Mouse (Mus musculus): ENCODE data around the gene Olfr1105. TPM values are rescaled to one million over a fixed set of nuclear protein-coding genes. Genes with fewer than 3 reads are reported as not detected.

The Olfr1105 gene
- polyA plus RNA-seq (2012; rRNA removed): not detected in 2 replicates
- not detected in 2 replicates for polyA plus RNA-seq (2014; fragmentation: Nextera tagmentation; extraction: Ambion mirVana)

- Histone ChIP-seq H3K4me2 (ENCODE audit: low read depth) (no peak within 1 kb of the TSS), H3K9me3 (ENCODE audit: control insufficient read depth, low read length) (no peaks in the 10 kb centered on the region), H3K4me3 (ENCODE audit: insufficient read depth in 1 of 2, low read depth in 2 of 2, low read length in 2 of 2) (no peak within 1 kb of the TSS), H3K9ac (replicated peaks) (no peak within 1 kb of the TSS), H3K27ac (no peak within 1 kb of the TSS), H3K36me3 (replicated peaks; ENCODE audit: control insufficient read depth, insufficient read depth, low read depth) (no peaks in the 10 kb centered on the region), H3K4me1 (replicated peaks; ENCODE audit: control insufficient read depth in 2 of 2, insufficient read depth in 2 of 2, low read length in 1 of 2) (no peaks in the 10 kb centered on the region), H3K27me3 (ENCODE audit: control insufficient read depth, insufficient read depth, low read length) (no peaks in the 10 kb centered on the region)
- no peak for DNase-seq (ENCODE audit: low read depth in 3 of 3, low spot score in 3 of 3)
- ATAC-seq (ENCODE audit: insufficient read depth): no peak
- no peak for TF ChIP-seq CTCF (IDR thresholded peaks at IDR 0.05; ENCODE audit: low read depth)
- TF ChIP-seq EP300 (IDR thresholded peaks at IDR 0.05; ENCODE audit: low read depth): no peak
Measured at GRCm38 (mm10) chr2:87036431-87036830, at the start of gene Olfr1105. Gene Olfr1105, minus strand, starts transcription at chr2:87036531.

GRCm38 (mm10) chr2:87075717-87076116 lies 39.4 kb upstream of the Olfr1105 start, which contains the start of gene Olfr1107:
Gene Olfr1107, minus strand, starts transcription at chr2:87075817.
- WGBS (ENCODE audit: insufficient replicate concordance): 42% methylated on average over 1 of the region's 1 CpGs

GRCm38 (mm10) chr2:87052173-87052572 lies 15.8 kb upstream of the Olfr1105 start, which contains the start of gene Olfr1106:
Gene Olfr1106, minus strand, starts transcription at chr2:87052273.
- 50% methylated on average over 1 of the region's 1 CpGs for WGBS (ENCODE audit: insufficient replicate concordance)

More at GRCm38 (mm10) chr2:87075717-87076116, 39.4 kb upstream of the Olfr1105 start, which contains the start of gene Olfr1107:
- TF ChIP-seq CTCF (IDR thresholded peaks at IDR 0.05; ENCODE audit: low read depth) (no peak), EP300 (IDR thresholded peaks at IDR 0.05; ENCODE audit: low read depth) (no peak)
- no peak within 1 kb of the TSS for H3K4me2 ChIP-seq (ENCODE audit: low read depth)
- no peaks in the 10 kb centered on the region for H3K27me3 ChIP-seq (ENCODE audit: control insufficient read depth, insufficient read depth, low read length)
- H3K9me3 ChIP-seq (ENCODE audit: control insufficient read depth, low read length): no peaks in the 10 kb centered on the region
- H3K9ac ChIP-seq (replicated peaks): no peak within 1 kb of the TSS
- DNase-seq (ENCODE audit: low read depth in 3 of 3, low spot score in 3 of 3) (no peak), ATAC-seq (ENCODE audit: insufficient read depth) (no peak)
- no peaks in the 10 kb centered on the region for H3K4me1 ChIP-seq (replicated peaks; ENCODE audit: control insufficient read depth in 2 of 2, insufficient read depth in 2 of 2, low read length in 1 of 2)
- no peak within 1 kb of the TSS for H3K27ac ChIP-seq
- no peaks in the 10 kb centered on the region for H3K36me3 ChIP-seq (replicated peaks; ENCODE audit: control insufficient read depth, insufficient read depth, low read depth)
- H3K4me3 ChIP-seq (ENCODE audit: insufficient read depth in 1 of 2, low read depth in 2 of 2, low read length in 2 of 2): no peak within 1 kb of the TSS

GRCm38 (mm10) chr2:87026980-87027379 lies 9.4 kb downstream of the Olfr1105 start, which contains the start of gene Olfr1104:
Gene Olfr1104, minus strand, starts transcription at chr2:87027080.
- TF ChIP-seq EP300 (IDR thresholded peaks at IDR 0.05; ENCODE audit: low read depth): no peak
- no peak for TF ChIP-seq CTCF (IDR thresholded peaks at IDR 0.05; ENCODE audit: low read depth)
- H3K9ac ChIP-seq (replicated peaks): no peak within 1 kb of the TSS
- no peaks in the 10 kb centered on the region for H3K4me1 ChIP-seq (replicated peaks; ENCODE audit: control insufficient read depth in 2 of 2, insufficient read depth in 2 of 2, low read length in 1 of 2)
- H3K9me3 ChIP-seq (ENCODE audit: control insufficient read depth, low read length): no peaks in the 10 kb centered on the region
- ATAC-seq (ENCODE audit: insufficient read depth) (no peak), DNase-seq (ENCODE audit: low read depth in 3 of 3, low spot score in 3 of 3) (no peak)
- no peak within 1 kb of the TSS for H3K4me3 ChIP-seq (ENCODE audit: insufficient read depth in 1 of 2, low read depth in 2 of 2, low read length in 2 of 2)
- H3K27ac ChIP-seq: no peak within 1 kb of the TSS
- 44% methylated on average over 1 of the region's 1 CpGs for WGBS (ENCODE audit: insufficient replicate concordance)
- H3K36me3 ChIP-seq (replicated peaks; ENCODE audit: control insufficient read depth, insufficient read depth, low read depth): no peaks in the 10 kb centered on the region
- H3K27me3 ChIP-seq (ENCODE audit: control insufficient read depth, insufficient read depth, low read length): no peaks in the 10 kb centered on the region
- H3K4me2 ChIP-seq (ENCODE audit: low read depth): no peak within 1 kb of the TSS

More at GRCm38 (mm10) chr2:87052173-87052572, 15.8 kb upstream of the Olfr1105 start, which contains the start of gene Olfr1106:
- Histone ChIP-seq H3K4me2 (ENCODE audit: low read depth) (no peak within 1 kb of the TSS), H3K36me3 (replicated peaks; ENCODE audit: control insufficient read depth, insufficient read depth, low read depth) (no peaks in the 10 kb centered on the region), H3K9ac (replicated peaks) (no peak within 1 kb of the TSS), H3K4me1 (replicated peaks; ENCODE audit: control insufficient read depth in 2 of 2, insufficient read depth in 2 of 2, low read length in 1 of 2) (no peaks in the 10 kb centered on the region), H3K27ac (no peak within 1 kb of the TSS), H3K4me3 (ENCODE audit: insufficient read depth in 1 of 2, low read depth in 2 of 2, low read length in 2 of 2) (no peak within 1 kb of the TSS), H3K9me3 (ENCODE audit: control insufficient read depth, low read length) (no peaks in the 10 kb centered on the region), H3K27me3 (ENCODE audit: control insufficient read depth, insufficient read depth, low read length) (no peaks in the 10 kb centered on the region)
- no peak for TF ChIP-seq EP300 (IDR thresholded peaks at IDR 0.05; ENCODE audit: low read depth)
- no peak for TF ChIP-seq CTCF (IDR thresholded peaks at IDR 0.05; ENCODE audit: low read depth)
- ATAC-seq (ENCODE audit: insufficient read depth) (no peak), DNase-seq (ENCODE audit: low read depth in 3 of 3, low spot score in 3 of 3) (no peak)

GRCm38 (mm10) chr2:86998098-86998497 lies 38.2 kb downstream of the Olfr1105 start, which contains the start of gene Olfr1102:
Gene Olfr1102, plus strand, starts transcription at chr2:86998398.
- H3K9ac ChIP-seq (replicated peaks): no peak within 1 kb of the TSS
- H3K27ac ChIP-seq: no peak within 1 kb of the TSS
- H3K36me3 ChIP-seq (replicated peaks; ENCODE audit: control insufficient read depth, insufficient read depth, low read depth): no peaks in the 10 kb centered on the region
- DNase-seq (ENCODE audit: low read depth in 3 of 3, low spot score in 3 of 3) (no peak), ATAC-seq (ENCODE audit: insufficient read depth) (no peak)
- H3K4me2 ChIP-seq (ENCODE audit: low read depth): no peak within 1 kb of the TSS
- TF ChIP-seq CTCF (IDR thresholded peaks at IDR 0.05; ENCODE audit: low read depth) (no peak), EP300 (IDR thresholded peaks at IDR 0.05; ENCODE audit: low read depth) (no peak)
- H3K9me3 ChIP-seq (ENCODE audit: control insufficient read depth, low read length): no peaks in the 10 kb centered on the region
- H3K27me3 ChIP-seq (ENCODE audit: control insufficient read depth, insufficient read depth, low read length): no peaks in the 10 kb centered on the region
- no peaks in the 10 kb centered on the region for H3K4me1 ChIP-seq (replicated peaks; ENCODE audit: control insufficient read depth in 2 of 2, insufficient read depth in 2 of 2, low read length in 1 of 2)
- no peak within 1 kb of the TSS for H3K4me3 ChIP-seq (ENCODE audit: insufficient read depth in 1 of 2, low read depth in 2 of 2, low read length in 2 of 2)

Measured in liver, embryonic 14.5 days (tissue).